Mouse (Mus musculus): ENCODE measurements at regions not wholly inside any gene's neighbourhood (a gene's known extent, or its start where the extent isn't known, plus 50 kb on each side); places are given as distances from the start of the nearest gene placed in this dataset.
A peak's percentile ranks its signal among the peaks of the same experiment; 100 is the strongest.

DNA sequence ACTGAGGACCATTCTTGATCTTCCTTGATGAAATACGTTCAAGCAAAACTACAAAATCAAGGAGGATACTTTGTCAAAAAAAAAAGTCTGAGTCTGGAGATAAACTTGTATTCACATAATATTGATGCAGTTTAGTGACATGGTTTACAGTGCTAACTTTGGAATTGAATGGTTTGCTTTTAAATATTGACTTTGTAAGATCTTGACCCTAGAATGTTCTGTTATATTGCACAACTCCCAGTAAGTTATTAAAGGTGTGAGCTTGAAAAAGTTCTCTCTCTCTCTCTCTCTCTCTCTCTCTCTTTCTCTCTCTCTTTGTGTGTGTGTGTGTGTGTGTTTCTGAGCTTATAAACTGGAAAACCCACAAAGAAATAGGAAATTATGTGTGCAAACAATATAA lies 186.9 kb upstream of the Bdnf start:
- H3K4me3 ChIP-seq (ENCODE audit: low read length), result no peak overlapping the region
- no peaks in the 10 kb centered on the region for H3K9me3 ChIP-seq (ENCODE audit: control insufficient read depth, low read length)
- H3K36me3 ChIP-seq (ENCODE audit: control insufficient read depth, insufficient read depth, low read length), result no peaks in the 10 kb centered on the region
- 95% methylated on average over 1 of the region's 1 CpGs for WGBS
- H3K9ac ChIP-seq (ENCODE audit: low read depth, low read length), result no peak overlapping the region
- no peak overlapping the region for H3K27ac ChIP-seq (ENCODE audit: low read depth, low read length)
- no peaks in the 10 kb centered on the region for H3K4me1 ChIP-seq (ENCODE audit: control insufficient read depth, insufficient read depth, low read depth, low read length)
- no peak overlapping the region for H3K4me2 ChIP-seq (ENCODE audit: low read length)
- no peaks in the 10 kb centered on the region for H3K27me3 ChIP-seq (replicated peaks; ENCODE audit: control insufficient read depth, insufficient read depth, low read length)
- no peak for ATAC-seq

DNA sequence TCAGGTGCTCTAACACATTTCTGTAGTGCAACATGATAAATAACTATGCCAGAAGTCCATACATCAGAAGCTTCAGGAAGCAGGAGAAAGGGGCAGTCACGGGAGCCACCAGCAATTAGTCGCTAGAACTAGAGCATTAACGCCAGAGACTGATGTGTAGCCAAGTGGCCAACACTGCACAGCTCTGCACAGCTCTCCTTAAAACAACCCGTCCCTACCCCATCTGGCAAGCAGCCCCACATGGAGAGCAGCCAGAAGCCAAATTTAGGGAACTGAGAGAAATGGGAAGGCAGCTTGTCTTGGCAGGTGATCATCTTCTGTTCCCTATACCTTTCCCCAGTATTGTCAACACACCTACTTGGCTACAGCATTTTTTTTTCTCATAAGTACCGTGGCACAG lies 172.3 kb upstream of the Bdnf start:
- H3K4me2 ChIP-seq (ENCODE audit: low read length), result no peak overlapping the region
- H3K4me1 ChIP-seq (ENCODE audit: control insufficient read depth, insufficient read depth, low read depth, low read length), result no peaks in the 10 kb centered on the region
- H3K4me3 ChIP-seq (ENCODE audit: low read length), result no peak overlapping the region
- H3K36me3 ChIP-seq (ENCODE audit: control insufficient read depth, insufficient read depth, low read length), result no peaks in the 10 kb centered on the region
- no peaks in the 10 kb centered on the region for H3K9me3 ChIP-seq (ENCODE audit: control insufficient read depth, low read length)
- WGBS, result 51% methylated on average over 5 of the region's 5 CpGs
- no peaks in the 10 kb centered on the region for H3K27me3 ChIP-seq (replicated peaks; ENCODE audit: control insufficient read depth, insufficient read depth, low read length)
- no peak overlapping the region for H3K9ac ChIP-seq (ENCODE audit: low read depth, low read length)
- peak; percentile 69; the same call in 1 of the 2 replicates for ATAC-seq
- no peak overlapping the region for H3K27ac ChIP-seq (ENCODE audit: low read depth, low read length)

DNA sequence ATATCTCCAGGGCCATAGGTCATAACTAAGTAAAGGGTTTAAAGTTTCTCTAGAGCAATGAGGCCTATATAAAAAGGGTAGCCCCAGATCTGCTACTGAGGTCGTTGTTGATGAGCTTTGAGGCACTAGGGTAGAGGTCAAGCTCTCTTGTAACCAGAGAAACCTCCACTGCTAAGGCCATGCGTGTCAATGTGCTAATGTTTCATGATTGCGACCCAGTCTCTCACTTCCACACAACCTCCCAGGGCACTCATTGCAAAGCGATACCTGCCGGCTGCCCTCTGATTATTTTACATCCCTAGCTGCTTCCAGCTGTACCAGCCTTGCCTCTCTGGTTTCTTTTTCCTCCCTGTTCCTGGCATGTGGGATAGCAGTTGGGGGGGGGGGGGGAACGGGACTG lies 169.6 kb upstream of the Bdnf start:
- no peak overlapping the region for H3K4me3 ChIP-seq (ENCODE audit: low read length)
- H3K27me3 ChIP-seq (replicated peaks; ENCODE audit: control insufficient read depth, insufficient read depth, low read length), result no peaks in the 10 kb centered on the region
- H3K9ac ChIP-seq (ENCODE audit: low read depth, low read length), result no peak overlapping the region
- no peaks in the 10 kb centered on the region for H3K9me3 ChIP-seq (ENCODE audit: control insufficient read depth, low read length)
- WGBS, result 77% methylated on average over 6 of the region's 6 CpGs
- no peak overlapping the region for H3K27ac ChIP-seq (ENCODE audit: low read depth, low read length)
- H3K4me2 ChIP-seq (ENCODE audit: low read length), result no peak overlapping the region
- no peaks in the 10 kb centered on the region for H3K4me1 ChIP-seq (ENCODE audit: control insufficient read depth, insufficient read depth, low read depth, low read length)
- ATAC-seq, result no peak
- no peaks in the 10 kb centered on the region for H3K36me3 ChIP-seq (ENCODE audit: control insufficient read depth, insufficient read depth, low read length)

DNA sequence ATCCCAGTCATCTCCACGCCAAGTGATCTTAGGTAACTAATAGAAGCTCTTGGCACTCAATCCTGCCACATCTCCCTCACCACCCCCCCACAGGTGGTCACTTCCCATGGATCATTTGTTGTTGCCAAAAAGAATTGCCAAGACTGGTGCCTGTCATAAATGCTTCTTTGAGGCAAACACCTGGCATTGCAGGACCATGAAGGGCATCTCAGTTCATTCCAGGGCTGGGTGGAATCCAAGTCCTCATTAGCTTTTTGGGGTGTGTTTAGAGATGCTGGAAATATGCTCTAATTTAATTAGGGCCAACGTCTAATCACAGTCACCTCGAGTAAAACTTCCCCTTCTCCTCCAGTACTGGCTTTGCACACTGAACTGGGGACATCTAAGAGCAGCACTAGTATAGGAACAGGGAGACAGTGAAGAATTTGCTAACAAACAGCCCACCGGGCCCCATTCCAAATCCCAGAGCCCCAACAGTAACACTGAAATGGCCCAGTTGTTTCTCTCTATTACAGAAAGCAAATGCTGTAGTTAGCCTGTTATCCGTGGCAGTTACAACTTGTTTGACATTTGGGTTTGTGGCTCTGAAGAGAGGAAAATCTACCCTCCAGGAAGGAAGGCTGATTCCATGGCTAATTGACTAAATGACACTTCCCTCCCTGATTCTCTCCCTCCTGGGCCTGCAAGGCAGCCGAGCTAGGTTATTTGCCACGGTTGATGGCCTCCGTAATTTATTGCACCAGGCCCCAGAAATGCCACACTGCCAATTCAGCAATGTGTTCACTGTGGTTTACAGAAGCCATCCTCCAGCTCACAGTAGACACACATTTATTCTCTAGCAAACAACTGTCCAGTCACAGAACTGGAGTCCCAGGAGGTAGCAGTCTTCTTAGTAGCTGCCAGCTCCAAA lies 164.2 kb upstream of the Bdnf start:
- peak; percentile 94 for ATAC-seq
- Histone ChIP-seq H3K36me3 (ENCODE audit: control insufficient read depth, insufficient read depth, low read length) (no peaks in the 10 kb centered on the region), H3K4me2 (ENCODE audit: low read length) (no peak overlapping the region), H3K9ac (ENCODE audit: low read depth, low read length) (no peak overlapping the region), H3K9me3 (ENCODE audit: control insufficient read depth, low read length) (no peaks in the 10 kb centered on the region), H3K4me1 (ENCODE audit: control insufficient read depth, insufficient read depth, low read depth, low read length) (no peaks in the 10 kb centered on the region), H3K27me3 (replicated peaks; ENCODE audit: control insufficient read depth, insufficient read depth, low read length) (no peaks in the 10 kb centered on the region), H3K27ac (ENCODE audit: low read depth, low read length) (0 out of 2 replicates have a peak overlapping the region, but pooled peaks have one; percentile 14), H3K4me3 (ENCODE audit: low read length) (no peak overlapping the region)
- WGBS, result 37% methylated on average over 8 of the region's 8 CpGs

DNA sequence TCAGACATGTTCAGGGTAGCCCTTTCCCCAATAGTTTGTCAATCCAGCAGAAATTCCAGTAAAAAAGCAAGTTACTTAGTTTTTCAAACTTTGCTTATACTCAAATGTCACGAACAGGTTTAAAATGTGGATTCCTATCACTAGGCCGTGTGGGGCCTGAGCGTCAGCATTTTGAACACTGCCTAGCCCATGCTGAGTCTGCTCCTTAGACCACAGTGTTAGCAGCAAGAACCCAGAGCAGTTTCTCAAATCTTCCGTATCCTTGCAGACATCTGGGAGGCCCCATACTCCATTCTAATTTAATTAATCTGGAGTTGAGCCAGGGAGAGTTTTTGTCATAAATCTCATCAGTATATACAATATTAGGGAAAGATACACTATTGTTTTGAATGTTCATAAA lies 163.4 kb upstream of the Bdnf start:
- Histone ChIP-seq H3K36me3 (ENCODE audit: control insufficient read depth, insufficient read depth, low read length) (no peaks in the 10 kb centered on the region), H3K9me3 (ENCODE audit: control insufficient read depth, low read length) (no peaks in the 10 kb centered on the region), H3K4me1 (ENCODE audit: control insufficient read depth, insufficient read depth, low read depth, low read length) (no peaks in the 10 kb centered on the region), H3K9ac (ENCODE audit: low read depth, low read length) (no peak overlapping the region), H3K27ac (ENCODE audit: low read depth, low read length) (no peak overlapping the region), H3K27me3 (replicated peaks; ENCODE audit: control insufficient read depth, insufficient read depth, low read length) (no peaks in the 10 kb centered on the region), H3K4me2 (ENCODE audit: low read length) (no peak overlapping the region), H3K4me3 (ENCODE audit: low read length) (no peak overlapping the region)
- ATAC-seq, result no peak
- WGBS, result 66% methylated on average over 4 of the region's 4 CpGs

DNA sequence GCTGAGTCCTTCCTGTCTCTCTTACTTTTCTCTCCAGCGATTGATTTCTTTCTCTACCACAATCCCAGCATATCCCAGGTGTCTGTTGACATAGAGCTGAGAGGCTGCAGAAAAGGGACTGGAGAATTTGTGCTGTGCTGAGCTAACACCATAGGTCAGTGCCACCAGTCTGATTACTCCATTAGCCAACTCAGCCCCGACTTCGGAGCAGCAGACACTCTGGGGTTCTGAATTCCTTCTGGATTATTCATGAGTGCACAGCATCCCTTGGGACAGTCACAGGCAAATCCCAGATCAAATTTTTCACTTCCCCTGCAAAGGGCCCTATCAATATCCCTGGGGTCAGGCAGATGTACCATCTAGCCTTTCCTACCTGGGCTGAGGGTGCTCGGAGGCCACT lies 155.2 kb upstream of the Bdnf start:
- no peaks in the 10 kb centered on the region for H3K36me3 ChIP-seq (ENCODE audit: control insufficient read depth, insufficient read depth, low read length)
- no peak overlapping the region for H3K9ac ChIP-seq (ENCODE audit: low read depth, low read length)
- WGBS, result 74% methylated on average over 4 of the region's 4 CpGs
- H3K27ac ChIP-seq (ENCODE audit: low read depth, low read length), result no peak overlapping the region
- H3K27me3 ChIP-seq (replicated peaks; ENCODE audit: control insufficient read depth, insufficient read depth, low read length), result no peaks in the 10 kb centered on the region
- H3K9me3 ChIP-seq (ENCODE audit: control insufficient read depth, low read length), result no peaks in the 10 kb centered on the region
- no peak overlapping the region for H3K4me2 ChIP-seq (ENCODE audit: low read length)
- H3K4me1 ChIP-seq (ENCODE audit: control insufficient read depth, insufficient read depth, low read depth, low read length), result no peaks in the 10 kb centered on the region
- no peak overlapping the region for H3K4me3 ChIP-seq (ENCODE audit: low read length)
- no peak for ATAC-seq

DNA sequence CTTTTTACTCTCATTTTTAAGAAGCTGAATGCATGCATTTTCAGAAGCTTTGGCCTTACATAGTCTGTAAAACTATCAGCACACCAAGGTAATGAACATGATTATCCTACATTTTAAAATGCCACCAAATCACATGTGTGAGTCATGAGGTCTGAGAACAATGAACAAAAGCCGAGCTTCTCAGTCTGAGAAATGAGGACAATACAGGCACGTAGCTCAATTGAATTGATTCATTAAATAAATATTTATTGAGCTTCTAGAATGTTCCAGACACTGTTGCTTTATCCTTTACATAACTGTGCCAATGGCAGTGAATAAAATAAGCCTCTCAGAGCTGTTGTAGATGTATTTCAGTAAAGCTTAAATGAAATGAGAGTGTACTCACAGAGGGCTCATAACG lies 154.0 kb upstream of the Bdnf start:
- no peak for ATAC-seq
- 63% methylated on average over 3 of the region's 3 CpGs for WGBS
- H3K27me3 ChIP-seq (replicated peaks; ENCODE audit: control insufficient read depth, insufficient read depth, low read length), result no peaks in the 10 kb centered on the region

DNA sequence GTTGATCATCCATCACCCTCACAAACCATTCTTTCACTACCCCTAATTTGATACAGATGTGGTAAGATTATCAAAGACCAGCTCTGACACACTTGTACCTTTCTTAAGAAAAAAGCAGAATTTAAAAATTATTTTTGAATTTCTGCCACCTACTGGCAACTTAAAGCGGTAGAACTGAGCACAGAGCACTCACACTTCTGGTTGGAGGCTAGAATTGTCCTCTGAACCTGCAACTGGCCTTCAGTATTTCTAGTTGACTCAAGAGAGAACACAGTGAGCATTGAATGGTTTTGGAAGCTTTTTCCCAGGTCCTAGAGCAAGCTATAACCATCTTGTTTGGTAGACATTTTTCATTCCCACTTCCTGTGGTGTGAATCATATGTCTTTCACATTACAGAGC lies 135.0 kb upstream of the Bdnf start:
- Histone ChIP-seq H3K4me1 (ENCODE audit: control insufficient read depth, insufficient read depth, low read depth, low read length) (no peaks in the 10 kb centered on the region), H3K36me3 (ENCODE audit: control insufficient read depth, insufficient read depth, low read length) (no peaks in the 10 kb centered on the region), H3K4me3 (ENCODE audit: low read length) (no peak overlapping the region), H3K9ac (ENCODE audit: low read depth, low read length) (no peak overlapping the region), H3K27me3 (replicated peaks; ENCODE audit: control insufficient read depth, insufficient read depth, low read length) (no peaks in the 10 kb centered on the region), H3K9me3 (ENCODE audit: control insufficient read depth, low read length) (no peaks in the 10 kb centered on the region), H3K27ac (ENCODE audit: low read depth, low read length) (no peak overlapping the region), H3K4me2 (ENCODE audit: low read length) (no peak overlapping the region)
- 85% methylated on average over 1 of the region's 1 CpGs for WGBS
- no peak for ATAC-seq

More for the DNA sequence above, 154.0 kb upstream of the Bdnf start:
- Histone ChIP-seq H3K4me3 (ENCODE audit: low read length) (no peak overlapping the region), H3K36me3 (ENCODE audit: control insufficient read depth, insufficient read depth, low read length) (no peaks in the 10 kb centered on the region), H3K27ac (ENCODE audit: low read depth, low read length) (no peak overlapping the region), H3K9me3 (ENCODE audit: control insufficient read depth, low read length) (no peaks in the 10 kb centered on the region), H3K4me1 (ENCODE audit: control insufficient read depth, insufficient read depth, low read depth, low read length) (no peaks in the 10 kb centered on the region), H3K4me2 (ENCODE audit: low read length) (no peak overlapping the region), H3K9ac (ENCODE audit: low read depth, low read length) (no peak overlapping the region)

DNA sequence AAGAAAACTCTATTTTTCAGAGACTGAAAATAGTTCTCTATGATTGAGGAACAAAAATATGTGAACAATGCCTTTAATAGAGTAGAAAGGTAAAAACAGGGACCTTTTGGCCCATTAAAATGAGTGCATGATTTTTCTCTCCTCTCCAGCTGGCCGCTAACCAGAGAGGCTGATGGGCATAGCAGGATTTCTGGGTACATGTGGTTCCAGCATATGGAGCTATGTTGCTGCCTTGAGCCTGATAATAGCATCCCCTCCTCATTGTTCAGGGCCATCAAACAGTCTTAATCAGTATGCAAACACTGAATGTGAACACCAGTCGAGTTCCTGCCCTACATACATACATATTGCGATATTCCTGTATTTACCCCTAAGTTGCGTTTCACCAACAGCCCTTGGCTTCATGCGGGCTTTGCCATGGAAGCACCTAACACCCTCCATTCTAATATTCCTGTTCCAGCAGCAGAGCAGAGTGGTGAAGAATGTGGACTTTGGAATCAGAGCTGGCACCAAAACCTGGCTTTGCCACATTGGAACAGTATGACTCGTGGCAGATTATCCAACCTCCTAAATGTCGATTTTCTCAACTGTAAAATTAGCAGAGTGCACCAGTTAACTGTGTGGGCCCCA lies 127.9 kb upstream of the Bdnf start:
- H3K9ac ChIP-seq (ENCODE audit: low read depth, low read length), result no peak overlapping the region
- ATAC-seq, result no peak; the same call in 1 of the 2 replicates
- no peak overlapping the region for H3K27ac ChIP-seq (ENCODE audit: low read depth, low read length)
- no peak overlapping the region for H3K4me2 ChIP-seq (ENCODE audit: low read length)
- H3K36me3 ChIP-seq (ENCODE audit: control insufficient read depth, insufficient read depth, low read length), result no peaks in the 10 kb centered on the region
- H3K4me3 ChIP-seq (ENCODE audit: low read length), result no peak overlapping the region
- no peaks in the 10 kb centered on the region for H3K4me1 ChIP-seq (ENCODE audit: control insufficient read depth, insufficient read depth, low read depth, low read length)
- H3K9me3 ChIP-seq (ENCODE audit: control insufficient read depth, low read length), result no peaks in the 10 kb centered on the region
- 82% methylated on average over 7 of the region's 7 CpGs for WGBS
- H3K27me3 ChIP-seq (replicated peaks; ENCODE audit: control insufficient read depth, insufficient read depth, low read length), result no peaks in the 10 kb centered on the region

Data from hindbrain, embryonic 16.5 days (tissue).